Mouse (Mus musculus): ENCODE data around the gene Mapkap1.

GRCm38 (mm10) chr2:34630445-34630844, 223.9 kb downstream of the Mapkap1 start:
- TF ChIP-seq CTCF (IDR thresholded peaks at IDR 0.05; ENCODE audit: borderline replicate concordance, extremely low read depth, insufficient read depth, insufficient read length) (no peak), POLR2A (IDR thresholded peaks at IDR 0.05; ENCODE audit: borderline replicate concordance, extremely low read depth, insufficient read depth, insufficient read length, poor library complexity, severe bottlenecking) (no peak)
